Mouse (Mus musculus) T-cell, adult 66 days (primary cell): ENCODE data around the gene Higd1c. TPM values are rescaled to one million over a fixed set of nuclear protein-coding genes. Genes with fewer than 3 reads are reported as not detected.

Experiments used
- total RNA-seq, 2 experiments: library from RNA; stranded (reverse); gene quantifications; 3 replicates in 1 of 2; 4 replicates in 1 of 2; pipeline ENCODE4 v1.2.4; 2023

Higd1c gene
- total RNA-seq, result not detected

DNA sequence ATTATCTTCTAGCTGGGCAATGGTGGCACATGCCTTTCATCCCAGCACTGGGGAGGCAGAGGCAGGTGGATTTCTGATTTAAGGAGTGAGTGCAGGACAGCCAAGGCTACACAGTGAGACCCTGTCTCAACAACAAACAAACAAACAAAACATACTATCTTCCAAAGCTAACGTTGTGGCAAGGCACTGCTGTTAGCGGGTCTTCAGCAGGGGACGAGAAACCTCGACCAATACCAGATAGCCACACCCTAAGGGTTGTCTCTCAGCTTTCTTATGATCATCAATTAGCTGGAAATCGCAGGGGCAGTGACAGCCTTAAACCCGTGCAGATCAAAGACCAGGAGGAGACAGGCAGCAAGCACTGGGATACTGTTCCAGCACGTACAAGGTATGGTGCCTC is at the start of gene Higd1c:
TSS of gene Higd1c (plus strand) at position 301 of the 400 bp plus-strand sequence.

GRCm38 (mm10) chr15:100334629-100335028 is 29.7 kb upstream of the Higd1c start, which contains the start of gene Mettl7a3:
Mettl7a3 (plus strand) TSS chr15:100334929.

DNA sequence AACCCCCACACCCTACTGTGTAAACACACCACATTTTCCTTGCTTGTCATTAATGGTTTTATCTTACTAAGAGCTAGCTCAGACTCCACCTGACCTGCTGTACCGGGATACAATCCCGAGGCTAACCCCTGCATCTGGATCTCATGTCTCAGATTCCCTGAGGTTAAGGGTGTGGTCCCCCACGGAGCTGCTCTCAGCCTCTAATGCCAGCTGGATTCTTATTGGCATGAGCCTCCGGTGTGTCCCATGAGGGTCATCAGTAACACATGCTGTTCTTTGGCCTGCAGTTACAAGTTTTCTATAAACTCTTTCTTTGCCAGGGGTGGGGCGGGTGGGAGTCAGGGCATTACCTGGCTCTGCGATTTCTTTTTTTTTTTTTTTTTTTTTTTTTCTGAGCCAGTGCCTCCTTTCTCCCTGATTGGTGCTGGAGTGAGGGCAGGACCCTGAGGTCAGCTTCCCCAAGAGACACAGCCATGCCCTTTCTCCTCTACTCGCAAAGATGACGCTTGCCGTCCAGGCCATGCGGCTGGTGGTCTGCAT is 11.6 kb upstream of the Higd1c start, which contains the start of the genes Methig1 and Mettl7a2:
TSS of gene Methig1 (plus strand) at position 439 of the 540 bp plus-strand sequence.
TSS of gene Mettl7a2 (plus strand) at position 490 of the 540 bp plus-strand sequence.

DNA sequence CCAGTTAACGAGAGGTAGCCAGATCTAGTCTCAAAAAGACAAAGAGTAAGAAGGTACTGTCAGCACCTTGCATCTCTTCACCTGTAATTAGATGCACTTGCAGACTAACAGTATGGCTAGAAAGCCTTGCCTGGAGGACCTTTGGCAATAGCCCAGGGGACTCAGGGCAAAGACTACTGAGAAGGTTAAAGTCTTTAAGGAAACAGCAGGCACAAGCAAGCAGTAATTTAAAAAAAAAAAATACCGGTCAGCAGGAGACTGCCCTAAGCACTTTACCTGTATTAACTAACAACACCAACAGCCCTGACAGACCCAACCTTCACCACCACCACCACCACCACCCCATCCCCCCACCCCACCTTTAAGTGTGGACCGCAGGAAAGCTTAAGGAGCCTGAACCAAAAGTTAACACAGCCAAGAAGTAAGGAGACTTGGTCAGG is 57.4 kb downstream of the Higd1c start, which contains the start of gene Gm5475:
TSS of gene Gm5475 (plus strand) at position 390 of the 440 bp plus-strand sequence.

DNA sequence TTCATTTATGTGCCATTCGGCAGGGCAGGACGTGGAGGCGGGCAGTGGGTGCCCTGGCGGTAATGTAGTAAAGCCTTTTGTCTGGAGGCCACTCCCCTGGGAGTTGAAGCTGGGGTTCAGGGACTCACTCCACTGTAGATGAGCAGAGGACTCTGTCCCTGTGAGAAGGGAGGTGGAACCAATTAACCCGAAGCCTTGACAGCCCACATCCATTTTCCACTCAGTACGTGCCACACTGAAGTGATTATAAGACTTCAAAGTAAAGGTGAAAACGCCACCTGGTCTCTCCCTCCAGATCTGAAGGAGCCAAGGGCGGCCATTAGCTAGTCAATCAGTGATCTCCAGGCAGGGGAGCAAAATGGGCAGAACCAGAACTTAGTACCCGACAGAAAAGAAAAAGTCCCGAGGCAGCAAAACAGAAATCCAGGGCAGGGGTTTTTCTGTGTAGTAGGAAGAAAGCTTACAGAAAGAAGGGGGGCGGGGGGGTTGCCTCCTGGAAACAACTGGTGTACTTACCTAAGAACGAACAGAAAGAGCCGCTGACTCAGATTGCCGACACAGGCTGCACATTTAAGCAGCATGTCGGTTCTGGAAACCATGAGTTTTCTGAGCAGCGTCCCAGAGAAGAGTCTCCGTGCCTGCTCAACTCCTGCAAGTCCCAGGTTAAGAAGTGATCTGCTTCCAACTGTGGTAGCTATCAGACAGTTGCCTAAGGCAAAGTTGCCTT is 60.2 kb downstream of the Higd1c start, which contains the start of gene Slc11a2:
TSS of gene Slc11a2 (minus strand) at position 677 of the 727 bp plus-strand sequence.

Other genes with a start within 250 kb of the Higd1c start
- gene Atf1, start 136.7 kb upstream of the Higd1c start, total RNA-seq, result 10 to 100 TPM; 90.9 to 92.3 TPM
- not detected for gene Tmprss12, start 83.7 kb upstream of the Higd1c start, total RNA-seq
- 10 to 100 TPM; 23.5 to 26.5 TPM for gene Mettl7a1, start 60.4 kb upstream of the Higd1c start, total RNA-seq
- gene Mettl7a3, start 29.6 kb upstream of the Higd1c start, total RNA-seq, result under 1 TPM in 1 of 2 experiments, not detected in 1; 0.62 TPM
- gene Methig1, start 11.4 kb upstream of the Higd1c start, total RNA-seq, result 1 to 10 TPM in 1 of 2 experiments, not detected in 1; 1.7 TPM
- gene Mettl7a2, start 11.3 kb upstream of the Higd1c start, total RNA-seq, result under 1 TPM; 0.50 to 0.96 TPM
- gene Gm5475, start 57.6 kb downstream of the Higd1c start, total RNA-seq, result not detected
- 10 to 100 TPM; 65.3 to 71.9 TPM for gene Slc11a2, start 60.5 kb downstream of the Higd1c start, total RNA-seq
- gene Letmd1, start 104.5 kb downstream of the Higd1c start, total RNA-seq, result 10 to 100 TPM; 46.4 to 47.3 TPM
- gene Csrnp2, start 130.9 kb downstream of the Higd1c start, total RNA-seq, result 1 to 10 TPM; 6.6 to 7.3 TPM
- gene Tfcp2, start 187.5 kb downstream of the Higd1c start, total RNA-seq, result 10 to 100 TPM; 10.3 to 13.3 TPM
- 10 to 100 TPM; 46.0 to 64.0 TPM for gene Pou6f1, start 235.4 kb downstream of the Higd1c start, total RNA-seq